Mouse (Mus musculus) intestine, postnatal 0 days (tissue): ENCODE data around the gene Rgs12. TPM values are rescaled to one million over a fixed set of nuclear protein-coding genes. Genes with fewer than 3 reads are reported as not detected.

Experiments used
- ATAC-seq: fragments of 200-750 bp; cut with Nextera tagmentation; 2 replicates; pipeline ENCODE4 v1.8.0; 2017; ENCODE audit warnings: mild to moderate bottlenecking, moderate TSS enrichment, moderate library complexity
- H3K27ac ChIP-seq: fragments of 300-500 bp; sonication (generic); 2 replicates; pipeline ENCODE4 v1.5.1; 2014; ENCODE audit warnings: mild to moderate bottlenecking, low read depth, low read length, moderate library complexity
- H3K27me3 ChIP-seq: fragments of 300-500 bp; sonication (generic); replicated peaks from 2 replicates; pipeline ENCODE4 v1.6.1; 2014; ENCODE audit warnings: low read length, mixed read lengths; ENCODE audit not compliant: control insufficient read depth, insufficient read depth
- H3K36me3 ChIP-seq: fragments of 300-500 bp; sonication (generic); 2 replicates; pipeline ENCODE4 v1.6.1; 2014; ENCODE audit warnings: mild to moderate bottlenecking, moderate library complexity; ENCODE audit not compliant: control insufficient read depth, insufficient read depth
- H3K4me1 ChIP-seq: fragments of 300-500 bp; sonication (generic); replicated peaks from 2 replicates; pipeline ENCODE4 v1.6.1; 2014; ENCODE audit warnings: antibody characterized with exemption, low read length, mixed read lengths; ENCODE audit not compliant: control insufficient read depth, insufficient read depth
- H3K4me2 ChIP-seq: fragments of 300-500 bp; sonication (generic); replicated peaks from 2 replicates; pipeline ENCODE4 v1.6.1; 2014; ENCODE audit warnings: low read depth, mild to moderate bottlenecking, moderate library complexity
- H3K4me3 ChIP-seq: fragments of 300-500 bp; sonication (generic); 2 replicates; pipeline ENCODE4 v1.5.1; 2014; ENCODE audit warnings: low read depth, low read length
- H3K9ac ChIP-seq: fragments of 300-500 bp; sonication (generic); 2 replicates; pipeline ENCODE4 v1.6.1; 2014; ENCODE audit warnings: mild to moderate bottlenecking, low read depth, low read length
- H3K9me3 ChIP-seq: fragments of 300-500 bp; sonication (generic); 2 replicates; pipeline ENCODE4 v1.6.1; 2016; ENCODE audit warnings: mixed run types; ENCODE audit not compliant: control insufficient read depth
- CTCF ChIP-seq: sonication (generic); IDR thresholded peaks from 2 replicates; pipeline ENCODE4 v1.5.1; 2016; ENCODE audit warnings: low read depth, mild to moderate bottlenecking, control low read depth, antibody characterized with exemption, moderate library complexity
- WGBS: fragments of 180-500 bp; shearing (Covaris S2); extraction: QIAGEN DNeasy Blood & Tissue Kit; methylation state at CpG from one replicate; pipeline ENCODE4 v1.1.7; 2014; 5-methylcytosine and 5-hydroxymethylcytosine counted together
- polyA plus RNA-seq: library from polyadenylated mRNA; unstranded; fragments of >200 nt; fragmentation: Nextera tagmentation; extraction: Ambion mirVana; gene quantifications from 2 replicates; pipeline ENCODE4 v1.2.1, GENCODE M21; 2015

The Rgs12 gene
- polyA plus RNA-seq, 1 experiment from 2014 or later, result 4.1 TPM

- Histone ChIP-seq H3K4me2 (no peak overlapping the region), H3K9ac (no peak overlapping the region), H3K9me3 (no peaks in the 10 kb centered on the region), H3K4me1 (no peaks in the 10 kb centered on the region), H3K4me3 (no peak overlapping the region), H3K27ac (no peak overlapping the region), H3K36me3 (peaks cover 2% of the 10 kb centered on the region), H3K27me3 (no peaks in the 10 kb centered on the region)
- ATAC-seq, result no peak
- TF ChIP-seq CTCF, result no peak
- WGBS, result 78% methylated on average over 9 of the region's 9 CpGs
Measured at GRCm38 (mm10) chr5:34930151-34930975, 18.9 kb upstream of the Rgs12 start.

- TF ChIP-seq CTCF, result no peak
- Histone ChIP-seq H3K27me3 (no peaks in the 10 kb centered on the region), H3K4me2 (no peak overlapping the region), H3K27ac (no peak overlapping the region), H3K4me3 (no peak overlapping the region), H3K9me3 (no peaks in the 10 kb centered on the region), H3K4me1 (no peaks in the 10 kb centered on the region), H3K9ac (no peak overlapping the region), H3K36me3 (no peaks in the 10 kb centered on the region)
- 66% methylated on average over 2 of the region's 2 CpGs for WGBS
- no peak for ATAC-seq
Measured at GRCm38 (mm10) chr5:34931091-34931490, 18.2 kb upstream of the Rgs12 start.

GRCm38 (mm10) chr5:34931516-34932457 is 17.5 kb upstream of the Rgs12 start:
- Histone ChIP-seq H3K4me1 (no peaks in the 10 kb centered on the region), H3K27me3 (no peaks in the 10 kb centered on the region), H3K4me3 (no peak overlapping the region), H3K9me3 (no peaks in the 10 kb centered on the region), H3K36me3 (no peaks in the 10 kb centered on the region), H3K4me2 (no peak overlapping the region), H3K27ac (peak overlapping the region; percentile 50), H3K9ac (no peak overlapping the region)
- no peak for TF ChIP-seq CTCF
- 53% methylated on average over 11 of the region's 11 CpGs for WGBS
- no peak for ATAC-seq

GRCm38 (mm10) chr5:34932458-34932806 is 16.8 kb upstream of the Rgs12 start:
- WGBS, result 43% methylated on average over 4 of the region's 4 CpGs
- Histone ChIP-seq H3K9ac (no peak overlapping the region), H3K4me3 (no peak overlapping the region), H3K9me3 (no peaks in the 10 kb centered on the region), H3K27me3 (no peaks in the 10 kb centered on the region), H3K36me3 (no peaks in the 10 kb centered on the region), H3K4me1 (no peaks in the 10 kb centered on the region), H3K4me2 (no peak overlapping the region), H3K27ac (peak overlapping the region; percentile 50; the same call in 1 of the 2 replicates)
- ATAC-seq, result no peak
- TF ChIP-seq CTCF, result no peak

- peak; percentile 58 for TF ChIP-seq CTCF
- no peaks in the 10 kb centered on the region for H3K27me3 ChIP-seq
- H3K36me3 ChIP-seq, result no peaks in the 10 kb centered on the region
- WGBS, result 90% methylated on average over 1 of the region's 1 CpGs
- no peaks in the 10 kb centered on the region for H3K4me1 ChIP-seq
- no peaks in the 10 kb centered on the region for H3K9me3 ChIP-seq
- no peak overlapping the region for H3K4me3 ChIP-seq
- H3K27ac ChIP-seq, result no peak overlapping the region
- H3K9ac ChIP-seq, result no peak overlapping the region
- H3K4me2 ChIP-seq, result no peak overlapping the region
- ATAC-seq, result no peak
Measured at GRCm38 (mm10) chr5:34933461-34933860, 15.8 kb upstream of the Rgs12 start.
